Mouse (Mus musculus): ENCODE results near the gene Mfsd4a. TPM values are rescaled to one million over a fixed set of nuclear protein-coding genes. Genes with fewer than 3 reads are reported as not detected.

Gene Mfsd4a
- polyA plus RNA-seq, 1 experiment from 2014 or later = 8.5 TPM

GRCm38 (mm10) chr1:132032172-132032571 lies 35.7 kb downstream of the Mfsd4a start:
- H3K9ac ChIP-seq (replicated peaks; ENCODE audit: low read depth, low read length) = no peak overlapping the region
- peaks cover 5% of the 10 kb centered on the region; the same call in 1 of the 2 replicates for H3K36me3 ChIP-seq (ENCODE audit: control insufficient read depth, insufficient read depth, low read length)
- WGBS = 96% methylated on average over 7 of the region's 7 CpGs
- no peak overlapping the region for H3K4me2 ChIP-seq (ENCODE audit: low read depth, low read length)
- no peak for ATAC-seq (ENCODE audit: low read depth)
- H3K27ac ChIP-seq (ENCODE audit: low read depth, low read length) = no peak overlapping the region
- H3K4me1 ChIP-seq (ENCODE audit: control insufficient read depth, insufficient read depth, low read length) = no peaks in the 10 kb centered on the region
- no peak overlapping the region for H3K4me3 ChIP-seq (ENCODE audit: low read depth, low read length)
- no peaks in the 10 kb centered on the region for H3K9me3 ChIP-seq (ENCODE audit: control insufficient read depth, low read length)
- H3K27me3 ChIP-seq (ENCODE audit: control insufficient read depth, insufficient read depth, low read length) = no peaks in the 10 kb centered on the region

- no peaks in the 10 kb centered on the region for H3K27me3 ChIP-seq (ENCODE audit: control insufficient read depth, insufficient read depth, low read length)
- WGBS = 64% methylated on average over 2 of the region's 2 CpGs
- no peaks in the 10 kb centered on the region for H3K9me3 ChIP-seq (ENCODE audit: control insufficient read depth, low read length)
- H3K4me2 ChIP-seq (ENCODE audit: low read depth, low read length) = no peak overlapping the region
- no peaks in the 10 kb centered on the region for H3K4me1 ChIP-seq (ENCODE audit: control insufficient read depth, insufficient read depth, low read length)
- no peak overlapping the region for H3K4me3 ChIP-seq (ENCODE audit: low read depth, low read length)
- ATAC-seq (ENCODE audit: low read depth) = no peak
- peaks cover 5% of the 10 kb centered on the region; the same call in 1 of the 2 replicates for H3K36me3 ChIP-seq (ENCODE audit: control insufficient read depth, insufficient read depth, low read length)
- no peak overlapping the region for H3K27ac ChIP-seq (ENCODE audit: low read depth, low read length)
- no peak overlapping the region for H3K9ac ChIP-seq (replicated peaks; ENCODE audit: low read depth, low read length)
Measured at GRCm38 (mm10) chr1:132030574-132030973, 37.3 kb downstream of the Mfsd4a start.

GRCm38 (mm10) chr1:132028413-132028812 lies 39.4 kb downstream of the Mfsd4a start:
- no peak overlapping the region for H3K4me2 ChIP-seq (ENCODE audit: low read depth, low read length)
- ATAC-seq (ENCODE audit: low read depth) = no peak
- no peaks in the 10 kb centered on the region for H3K27me3 ChIP-seq (ENCODE audit: control insufficient read depth, insufficient read depth, low read length)
- no peaks in the 10 kb centered on the region for H3K4me1 ChIP-seq (ENCODE audit: control insufficient read depth, insufficient read depth, low read length)
- no peak overlapping the region for H3K4me3 ChIP-seq (ENCODE audit: low read depth, low read length)
- peaks cover 7% of the 10 kb centered on the region; the same call in 1 of the 2 replicates for H3K36me3 ChIP-seq (ENCODE audit: control insufficient read depth, insufficient read depth, low read length)
- 92% methylated on average over 9 of the region's 9 CpGs for WGBS
- H3K9me3 ChIP-seq (ENCODE audit: control insufficient read depth, low read length) = no peaks in the 10 kb centered on the region
- H3K9ac ChIP-seq (replicated peaks; ENCODE audit: low read depth, low read length) = no peak overlapping the region
- H3K27ac ChIP-seq (ENCODE audit: low read depth, low read length) = no peak overlapping the region

GRCm38 (mm10) chr1:132027978-132028377 lies 39.9 kb downstream of the Mfsd4a start:
- no peak for ATAC-seq (ENCODE audit: low read depth)
- no peak overlapping the region for H3K9ac ChIP-seq (replicated peaks; ENCODE audit: low read depth, low read length)
- no peaks in the 10 kb centered on the region for H3K9me3 ChIP-seq (ENCODE audit: control insufficient read depth, low read length)
- no peak overlapping the region for H3K27ac ChIP-seq (ENCODE audit: low read depth, low read length)
- H3K4me2 ChIP-seq (ENCODE audit: low read depth, low read length) = no peak overlapping the region
- H3K4me3 ChIP-seq (ENCODE audit: low read depth, low read length) = no peak overlapping the region
- H3K36me3 ChIP-seq (ENCODE audit: control insufficient read depth, insufficient read depth, low read length) = peaks cover 7% of the 10 kb centered on the region; the same call in 1 of the 2 replicates
- 98% methylated on average over 5 of the region's 5 CpGs for WGBS
- H3K27me3 ChIP-seq (ENCODE audit: control insufficient read depth, insufficient read depth, low read length) = no peaks in the 10 kb centered on the region
- H3K4me1 ChIP-seq (ENCODE audit: control insufficient read depth, insufficient read depth, low read length) = no peaks in the 10 kb centered on the region

- no peaks in the 10 kb centered on the region for H3K4me1 ChIP-seq (ENCODE audit: control insufficient read depth, insufficient read depth, low read length)
- ATAC-seq (ENCODE audit: low read depth) = no peak
- no peaks in the 10 kb centered on the region for H3K27me3 ChIP-seq (ENCODE audit: control insufficient read depth, insufficient read depth, low read length)
- no peak overlapping the region for H3K4me2 ChIP-seq (ENCODE audit: low read depth, low read length)
- no peak overlapping the region for H3K27ac ChIP-seq (ENCODE audit: low read depth, low read length)
- no peak overlapping the region for H3K9ac ChIP-seq (replicated peaks; ENCODE audit: low read depth, low read length)
- no peaks in the 10 kb centered on the region for H3K9me3 ChIP-seq (ENCODE audit: control insufficient read depth, low read length)
- H3K36me3 ChIP-seq (ENCODE audit: control insufficient read depth, insufficient read depth, low read length) = peaks cover 7% of the 10 kb centered on the region; the same call in 1 of the 2 replicates
- H3K4me3 ChIP-seq (ENCODE audit: low read depth, low read length) = no peak overlapping the region
- WGBS = 89% methylated on average over 11 of the region's 11 CpGs
Measured at GRCm38 (mm10) chr1:132026925-132027646, 40.8 kb downstream of the Mfsd4a start.

GRCm38 (mm10) chr1:132022107-132022506 lies 45.8 kb downstream of the Mfsd4a start:
- Histone ChIP-seq H3K4me3 (ENCODE audit: low read depth, low read length) (no peak overlapping the region), H3K4me1 (ENCODE audit: control insufficient read depth, insufficient read depth, low read length) (no peaks in the 10 kb centered on the region), H3K9me3 (ENCODE audit: control insufficient read depth, low read length) (no peaks in the 10 kb centered on the region), H3K27ac (ENCODE audit: low read depth, low read length) (no peak overlapping the region), H3K9ac (replicated peaks; ENCODE audit: low read depth, low read length) (no peak overlapping the region), H3K4me2 (ENCODE audit: low read depth, low read length) (no peak overlapping the region), H3K36me3 (ENCODE audit: control insufficient read depth, insufficient read depth, low read length) (peaks cover 20% of the 10 kb centered on the region; the same call in 1 of the 2 replicates), H3K27me3 (ENCODE audit: control insufficient read depth, insufficient read depth, low read length) (no peaks in the 10 kb centered on the region)
- ATAC-seq (ENCODE audit: low read depth) = no peak
- WGBS = 92% methylated on average over 3 of the region's 3 CpGs

GRCm38 (mm10) chr1:132019876-132020275 lies 48.0 kb downstream of the Mfsd4a start:
- Histone ChIP-seq H3K9me3 (ENCODE audit: control insufficient read depth, low read length) (no peaks in the 10 kb centered on the region), H3K4me2 (ENCODE audit: low read depth, low read length) (no peak overlapping the region), H3K36me3 (ENCODE audit: control insufficient read depth, insufficient read depth, low read length) (peaks cover 20% of the 10 kb centered on the region), H3K9ac (replicated peaks; ENCODE audit: low read depth, low read length) (no peak overlapping the region), H3K27me3 (ENCODE audit: control insufficient read depth, insufficient read depth, low read length) (no peaks in the 10 kb centered on the region), H3K27ac (ENCODE audit: low read depth, low read length) (no peak overlapping the region), H3K4me3 (ENCODE audit: low read depth, low read length) (no peak overlapping the region), H3K4me1 (ENCODE audit: control insufficient read depth, insufficient read depth, low read length) (no peaks in the 10 kb centered on the region)
- 94% methylated on average over 7 of the region's 7 CpGs for WGBS
- ATAC-seq (ENCODE audit: low read depth) = no peak

- Histone ChIP-seq H3K4me3 (ENCODE audit: low read depth, low read length) (no peak overlapping the region), H3K27me3 (ENCODE audit: control insufficient read depth, insufficient read depth, low read length) (no peaks in the 10 kb centered on the region), H3K9ac (replicated peaks; ENCODE audit: low read depth, low read length) (no peak overlapping the region), H3K36me3 (ENCODE audit: control insufficient read depth, insufficient read depth, low read length) (peaks cover 12% of the 10 kb centered on the region), H3K27ac (ENCODE audit: low read depth, low read length) (no peak overlapping the region), H3K9me3 (ENCODE audit: control insufficient read depth, low read length) (no peaks in the 10 kb centered on the region), H3K4me1 (ENCODE audit: control insufficient read depth, insufficient read depth, low read length) (no peaks in the 10 kb centered on the region), H3K4me2 (ENCODE audit: low read depth, low read length) (no peak overlapping the region)
- no peak for ATAC-seq (ENCODE audit: low read depth)
- WGBS = 97% methylated on average over 1 of the region's 1 CpGs
Measured at GRCm38 (mm10) chr1:132016691-132017090, 51.2 kb downstream of the Mfsd4a start.

- Histone ChIP-seq H3K36me3 (ENCODE audit: control insufficient read depth, insufficient read depth, low read length) (peaks cover 12% of the 10 kb centered on the region), H3K9me3 (ENCODE audit: control insufficient read depth, low read length) (no peaks in the 10 kb centered on the region), H3K9ac (replicated peaks; ENCODE audit: low read depth, low read length) (no peak overlapping the region), H3K27ac (ENCODE audit: low read depth, low read length) (no peak overlapping the region), H3K4me3 (ENCODE audit: low read depth, low read length) (no peak overlapping the region), H3K4me2 (ENCODE audit: low read depth, low read length) (no peak overlapping the region), H3K27me3 (ENCODE audit: control insufficient read depth, insufficient read depth, low read length) (no peaks in the 10 kb centered on the region), H3K4me1 (ENCODE audit: control insufficient read depth, insufficient read depth, low read length) (no peaks in the 10 kb centered on the region)
- WGBS = 92% methylated on average over 1 of the region's 1 CpGs
- ATAC-seq (ENCODE audit: low read depth) = no peak
Measured at GRCm38 (mm10) chr1:132014800-132015199, 53.1 kb downstream of the Mfsd4a start.

Measured in neural tube, embryonic 14.5 days (tissue).